Mouse (Mus musculus): Measurements from ENCODE around the gene Mief1.

DNA sequence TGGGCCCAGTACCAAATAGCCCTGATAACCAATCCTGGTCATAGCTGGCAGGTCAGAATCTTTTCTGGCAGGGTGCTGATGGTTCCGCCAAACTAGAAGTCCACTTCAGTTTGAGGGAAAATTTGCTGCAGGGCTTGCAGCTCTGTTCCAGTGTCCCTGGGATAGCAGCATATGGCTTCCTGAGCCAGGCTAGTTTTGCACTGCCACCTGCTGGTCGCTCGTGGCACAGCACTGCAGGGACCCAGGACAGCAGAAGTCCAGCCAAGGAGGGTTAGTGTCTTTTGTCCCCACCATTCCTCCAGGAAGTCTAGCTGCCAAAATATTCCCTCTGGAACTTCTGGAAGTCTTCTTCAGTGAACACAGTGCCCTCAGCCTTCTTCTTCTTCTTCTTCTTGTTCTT is 26.9 kb downstream of the Mief1 start:
- no peak for TF ChIP-seq POLR2A (IDR thresholded peaks at IDR 0.05; ENCODE audit: extremely low read depth, insufficient read depth, low read length)
- peak; percentile 92 for TF ChIP-seq CTCF (IDR thresholded peaks at IDR 0.05; ENCODE audit: extremely low read depth, insufficient read depth, low read length)
